Mouse (Mus musculus): ENCODE results near the gene Snx21.

Snx21 gene

DNA sequence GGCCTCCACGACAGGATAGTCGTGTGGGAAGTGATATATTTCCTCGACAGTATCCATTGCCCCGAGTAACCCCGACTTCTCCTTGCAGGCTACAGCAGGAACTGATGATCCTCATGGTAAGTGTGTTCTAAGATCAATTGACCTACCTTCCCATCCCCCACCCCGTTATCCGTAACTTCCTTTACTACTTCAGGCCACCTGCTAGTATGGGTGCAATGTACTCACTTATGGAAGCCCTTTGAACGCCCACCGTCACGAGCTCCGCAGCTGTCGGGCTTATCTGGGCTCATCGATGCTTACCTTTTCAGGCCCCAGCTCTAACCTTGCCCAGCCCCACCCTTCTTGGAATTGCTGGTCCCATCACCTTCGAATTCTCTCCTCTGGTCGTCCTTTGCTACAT, 15.3 kb upstream of the Snx21 start:
- DNase-seq (ENCODE audit: extremely low read depth, low read depth): no peak

DNA sequence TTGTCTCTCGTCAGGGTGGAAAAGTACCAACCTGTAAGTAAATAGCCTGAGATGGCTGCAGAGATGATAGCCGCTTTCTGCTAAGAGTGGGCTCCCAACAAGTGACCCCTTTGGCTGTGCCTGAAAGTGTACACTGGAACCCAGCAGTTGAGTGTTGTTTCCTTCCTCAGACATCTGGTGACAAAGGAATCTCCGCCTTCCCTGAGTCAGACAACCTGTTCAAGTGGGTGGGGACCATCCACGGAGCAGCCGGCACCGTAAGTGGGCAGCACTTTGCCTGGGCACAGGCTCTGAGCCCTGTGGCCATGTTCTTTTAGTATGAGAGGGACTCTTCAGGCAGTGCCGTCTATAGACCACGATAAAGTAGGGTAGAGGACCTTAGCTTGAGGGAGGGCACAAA, 14.5 kb upstream of the Snx21 start:
- DNase-seq (ENCODE audit: extremely low read depth, low read depth): no peak

DNA sequence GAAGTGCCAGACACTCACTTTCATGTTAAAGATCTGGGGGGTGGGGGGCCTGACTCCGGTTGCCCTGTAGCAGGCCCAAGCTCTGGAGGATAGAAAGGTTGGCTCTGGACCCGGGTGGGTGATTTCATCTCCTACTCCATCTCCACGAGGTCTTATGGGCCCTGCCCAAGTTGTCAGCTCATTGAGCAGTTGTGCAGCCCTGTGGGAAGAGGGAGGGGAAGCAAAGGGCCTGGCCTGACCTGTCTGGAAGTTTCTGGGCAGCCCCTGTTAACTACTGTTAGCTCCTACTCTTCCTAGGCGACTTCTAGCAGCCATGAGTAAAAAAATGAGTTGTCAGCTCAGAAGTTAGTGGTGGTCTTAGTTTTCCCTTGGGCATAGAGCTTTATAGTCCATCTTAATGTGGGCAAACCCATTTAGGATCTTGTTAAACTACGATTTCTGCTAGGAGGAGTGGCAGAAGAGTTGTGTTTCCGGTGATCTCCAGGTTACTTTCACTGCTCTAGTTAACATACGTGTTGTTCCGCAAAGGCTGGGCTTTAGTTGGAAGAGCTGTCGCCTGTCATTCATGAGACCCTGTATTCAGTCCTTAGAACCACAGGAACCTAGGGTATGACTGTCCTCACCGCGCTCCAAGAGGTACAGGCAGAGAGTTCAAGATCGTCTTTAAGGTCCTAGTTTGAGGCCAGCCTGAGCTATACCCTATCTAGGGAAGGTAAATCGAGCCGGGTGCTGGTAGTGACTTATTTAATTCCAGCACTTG, 12.2 kb upstream of the Snx21 start:
- DNase-seq (ENCODE audit: extremely low read depth, low read depth): peak; percentile 43

DNA sequence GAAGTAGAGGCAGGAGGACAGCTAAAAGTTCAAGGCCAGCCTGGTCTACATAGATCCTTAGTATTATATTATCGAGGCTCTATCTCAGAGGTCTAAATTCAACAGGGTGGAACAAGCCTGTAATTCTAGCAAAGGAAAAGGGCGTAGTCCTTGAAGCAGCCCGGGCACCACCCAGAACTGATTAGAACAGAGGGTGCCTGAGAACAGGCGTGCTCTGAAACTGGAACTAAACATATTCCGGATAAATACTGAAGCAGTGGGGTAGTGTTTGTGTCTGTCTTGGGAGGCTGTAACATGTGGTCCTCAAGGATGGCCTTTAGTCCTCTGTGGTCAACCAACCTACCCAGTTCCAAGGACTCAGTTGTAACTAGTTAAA, 11.6 kb upstream of the Snx21 start:
- DNase-seq (ENCODE audit: extremely low read depth, low read depth): peak; percentile 77

DNA sequence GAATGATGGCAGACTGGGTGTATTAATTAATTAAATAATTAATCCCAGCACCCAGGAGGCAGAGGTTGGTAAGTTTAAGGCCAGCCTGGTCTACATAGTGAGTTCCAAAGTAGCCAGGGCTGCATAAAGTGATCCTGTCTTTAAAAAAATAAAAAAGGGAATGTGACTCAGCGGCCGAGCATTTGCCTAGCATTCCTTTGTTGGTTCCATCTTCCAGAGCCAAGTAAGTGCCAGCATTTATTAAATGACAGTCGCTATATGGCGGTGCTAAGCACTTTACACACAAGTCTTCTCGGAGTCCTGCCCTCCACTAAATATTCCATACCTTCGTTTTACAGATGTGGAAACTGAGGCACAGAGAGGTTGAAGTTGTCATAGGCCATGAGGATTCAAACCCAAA, 9.5 kb upstream of the Snx21 start:
- no peak for DNase-seq (ENCODE audit: extremely low read depth, low read depth)

DNA sequence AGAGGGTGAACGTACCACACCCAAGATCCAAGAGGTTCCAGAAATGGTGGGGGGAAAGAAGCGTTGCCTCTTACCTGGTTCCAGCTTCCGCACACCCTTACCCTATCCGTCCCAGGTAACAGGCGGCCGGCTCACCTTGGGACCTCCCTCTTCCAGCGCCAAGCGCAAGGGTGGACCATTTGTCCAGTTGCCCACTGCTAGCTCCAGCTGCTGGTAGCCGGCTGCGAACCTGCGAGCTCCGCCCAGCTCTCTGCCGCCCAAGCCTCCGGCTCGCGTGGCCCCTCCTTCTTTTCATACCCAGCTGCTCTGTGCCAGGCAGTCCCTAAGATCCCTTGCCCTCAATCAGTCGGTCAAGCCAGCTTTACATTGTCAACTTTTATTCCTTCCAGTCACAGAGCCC, 8.8 kb upstream of the Snx21 start:
- DNase-seq (ENCODE audit: extremely low read depth, low read depth): no peak

DNA sequence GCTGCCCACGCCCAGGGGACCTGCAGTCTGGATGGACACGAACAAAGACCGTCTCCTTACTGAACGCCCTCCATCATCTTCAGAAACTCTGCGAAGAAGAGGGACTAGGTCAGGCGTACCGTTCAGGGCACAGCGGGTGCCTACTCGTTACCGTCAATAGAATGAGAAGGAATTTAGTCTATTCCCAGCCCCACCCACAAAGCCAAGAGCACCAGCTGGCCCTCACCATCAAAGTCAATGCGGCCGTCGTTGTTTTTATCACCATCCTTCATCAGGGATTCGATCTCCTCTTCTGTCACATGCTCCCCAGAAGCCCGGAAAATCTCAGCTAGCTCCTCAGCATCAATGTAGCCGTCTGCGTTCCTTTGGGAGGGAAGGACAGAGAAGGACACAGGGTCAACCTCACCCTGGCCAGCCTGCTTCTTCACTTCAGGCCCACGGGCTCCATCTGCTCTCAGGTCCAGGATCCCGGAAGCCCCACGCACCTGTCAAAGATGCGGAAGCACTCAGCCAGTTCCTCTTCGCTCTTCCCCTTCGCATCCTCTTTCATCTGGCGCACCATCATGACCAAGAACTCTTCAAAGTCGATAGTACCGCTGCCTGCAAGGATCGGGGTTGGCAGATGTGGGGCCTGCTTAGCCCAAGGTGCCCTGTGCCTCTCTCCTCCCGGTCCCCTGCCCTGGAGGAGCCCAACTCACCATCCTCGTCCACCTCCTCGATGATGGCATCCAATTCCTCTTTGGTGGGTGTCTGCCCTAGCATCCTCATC, 8.2 kb upstream of the Snx21 start:
- no peak for DNase-seq (ENCODE audit: extremely low read depth, low read depth)

DNA sequence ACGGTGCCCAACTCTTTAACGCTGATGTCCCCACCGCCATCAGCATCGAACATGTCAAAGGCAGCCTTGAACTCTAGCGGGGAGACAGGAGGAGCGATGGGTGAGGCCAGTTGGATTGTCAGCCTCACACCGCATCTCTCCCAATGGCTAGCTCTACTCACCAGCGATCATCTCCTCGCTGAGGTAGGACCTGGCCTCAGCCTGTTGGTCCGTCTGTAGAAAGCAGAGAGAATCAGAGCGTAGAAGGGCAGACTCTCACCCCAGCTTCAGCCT, 7.7 kb upstream of the Snx21 start:
- DNase-seq (ENCODE audit: extremely low read depth, low read depth): no peak

DNA sequence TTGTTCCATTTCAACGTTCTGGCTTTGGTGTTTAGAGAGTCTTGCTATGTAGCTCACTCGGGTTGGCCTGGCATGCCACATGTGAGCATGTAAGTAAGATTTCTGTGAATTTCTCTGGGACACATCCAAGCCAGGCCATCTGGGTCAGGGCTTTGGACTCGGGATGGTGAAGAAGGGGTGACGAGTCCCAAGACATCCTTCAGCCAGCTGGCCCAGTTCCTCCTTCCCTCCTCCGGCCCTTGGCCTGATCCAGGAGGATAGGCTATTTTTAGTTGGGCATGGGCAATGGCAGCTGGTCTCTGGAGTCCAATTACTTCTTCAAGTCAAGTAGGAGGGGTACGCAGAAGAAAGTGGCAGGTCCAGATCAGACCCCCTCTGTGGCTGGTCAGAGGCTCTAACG, 6.8 kb upstream of the Snx21 start:
- no peak for DNase-seq (ENCODE audit: extremely low read depth, low read depth)

DNA sequence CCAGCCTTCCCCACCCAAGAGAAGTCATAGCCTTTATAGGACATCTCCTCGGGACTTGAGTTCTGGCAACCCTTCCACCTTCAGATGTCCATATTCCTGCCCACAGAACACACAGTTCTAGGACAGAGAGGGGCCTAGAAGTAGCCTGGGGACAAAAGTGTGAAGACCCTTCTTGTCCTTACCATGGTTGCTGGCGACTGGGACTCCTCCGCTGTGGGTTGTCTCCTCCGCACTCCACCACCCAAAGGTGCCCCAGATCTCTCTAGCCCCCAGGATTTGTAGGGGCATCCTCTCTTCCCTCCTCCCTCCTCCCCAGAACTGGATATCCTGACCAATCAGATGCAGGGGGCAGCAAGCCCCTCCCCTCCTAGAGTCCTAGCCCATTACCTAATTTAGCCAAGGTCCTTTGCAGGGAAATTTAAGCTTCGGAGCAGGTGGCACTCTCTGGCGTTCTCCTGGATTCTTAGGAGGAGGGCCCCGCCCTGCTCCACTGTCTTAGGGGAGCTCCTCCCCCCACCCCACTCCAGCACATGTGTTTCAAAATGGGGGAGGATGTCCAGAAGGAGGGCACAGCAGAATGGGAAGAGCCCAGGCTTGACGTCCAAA, 6.0 kb upstream of the Snx21 start, which contains the start of gene Tnnc2:
Gene Tnnc2 (minus strand): TSS at position 487 of the 606 bp plus-strand sequence.
- no peak for DNase-seq (ENCODE audit: extremely low read depth, low read depth)

DNA sequence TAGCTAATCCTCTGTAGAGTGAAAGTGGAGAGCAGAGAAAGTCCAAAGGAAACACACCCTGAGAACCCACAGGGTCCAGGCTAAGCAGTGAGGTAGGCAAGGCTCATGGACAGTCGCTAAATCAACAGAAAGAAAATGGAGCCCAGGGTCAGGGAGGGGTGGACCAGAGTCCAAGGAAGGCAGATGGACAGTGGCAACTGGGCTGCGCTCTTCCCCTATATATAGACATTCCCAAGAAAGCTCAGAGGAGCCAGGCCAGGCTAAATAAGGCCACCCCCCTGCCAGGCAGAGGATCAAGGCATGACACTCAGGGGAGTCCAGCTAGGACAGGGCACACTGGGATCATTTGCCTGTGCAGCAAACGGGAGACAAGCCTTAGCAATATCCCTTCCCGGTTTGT, 3.7 kb upstream of the Snx21 start:
- no peak for DNase-seq (ENCODE audit: extremely low read depth, low read depth)

DNA sequence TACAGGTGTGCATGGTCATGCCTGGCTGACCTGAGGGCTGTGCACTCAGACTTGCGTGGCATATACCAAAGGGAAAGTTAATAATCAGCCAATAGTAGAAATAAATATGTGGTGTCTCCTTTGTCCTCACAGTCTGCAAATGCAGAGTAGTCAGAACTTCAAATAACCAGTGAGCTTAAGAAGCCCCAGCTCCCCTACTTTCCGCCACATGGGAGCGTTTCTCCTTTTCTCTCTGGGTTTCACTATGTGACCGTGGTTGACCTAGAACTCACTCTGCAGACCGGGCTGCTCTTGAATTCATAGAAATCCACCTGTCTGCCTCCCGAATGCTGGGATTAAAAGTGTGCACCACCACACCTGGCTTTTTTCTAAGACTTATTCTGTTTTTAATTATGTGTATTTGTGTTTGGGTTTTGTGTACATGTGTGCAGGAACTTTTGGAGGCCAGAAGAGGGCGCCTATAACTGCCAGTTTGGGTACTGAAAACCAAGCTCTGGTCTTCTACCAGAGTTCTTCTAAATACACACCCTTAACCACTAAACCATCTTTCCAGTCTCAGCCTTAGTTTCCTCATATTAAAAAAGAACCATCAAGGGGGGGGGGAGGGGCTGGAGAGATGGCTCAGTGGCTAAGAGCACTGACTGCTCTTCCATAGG, 1.6 kb upstream of the Snx21 start:
- peak; percentile 57 for DNase-seq (ENCODE audit: extremely low read depth, low read depth)

DNA sequence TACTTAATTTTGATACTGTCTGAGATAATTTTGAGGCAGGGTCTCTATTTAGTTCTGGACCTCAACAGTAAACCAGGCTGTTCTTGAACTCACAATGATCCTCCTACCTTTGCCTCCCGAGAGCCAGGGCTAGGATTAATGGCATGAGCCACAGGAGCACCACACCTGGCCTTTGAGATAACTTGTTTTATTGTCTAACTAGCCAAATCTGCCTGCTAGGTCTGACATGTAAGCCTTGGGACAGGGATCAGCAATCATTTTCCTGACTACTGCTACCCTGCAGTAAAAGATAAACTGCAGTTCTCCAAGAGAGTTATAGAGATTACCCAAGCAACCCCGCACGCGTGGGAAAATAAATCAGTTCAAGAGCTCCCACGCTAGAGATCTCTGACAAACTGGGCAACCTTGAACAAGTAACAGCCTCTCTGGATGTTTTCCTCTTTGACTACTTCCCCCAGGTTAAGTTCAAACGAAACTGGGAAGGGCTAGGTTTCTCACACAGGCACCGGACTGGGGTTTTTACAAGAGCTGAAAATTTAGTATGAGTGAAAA, 678 bp upstream of the Snx21 start:
- no peak for DNase-seq (ENCODE audit: extremely low read depth, low read depth)

DNA sequence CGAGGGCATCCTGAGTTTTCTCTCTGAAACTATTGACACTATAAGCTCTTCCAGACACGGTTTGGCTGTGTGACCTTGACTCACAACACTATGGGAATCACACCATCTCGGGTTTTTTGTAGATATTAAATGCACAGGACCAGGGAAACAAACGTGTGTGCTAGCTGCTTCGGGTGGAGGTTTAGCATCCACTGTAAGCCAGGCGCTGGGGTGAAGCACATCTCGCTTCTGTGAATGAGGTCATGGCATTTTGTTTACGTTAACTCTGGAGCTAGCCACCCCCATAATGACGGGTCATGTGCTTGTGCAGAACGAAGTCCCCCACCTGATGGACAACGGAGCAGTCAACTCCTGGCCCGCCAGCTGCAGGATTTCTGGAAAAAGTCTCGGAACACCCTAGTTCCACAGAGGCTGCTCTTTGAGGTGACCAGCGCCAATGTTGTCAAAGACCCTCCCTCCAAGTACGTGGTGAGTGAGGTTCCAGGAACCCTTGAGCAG, 814 bp downstream of the Snx21 start:
- DNase-seq (ENCODE audit: extremely low read depth, low read depth): no peak

DNA sequence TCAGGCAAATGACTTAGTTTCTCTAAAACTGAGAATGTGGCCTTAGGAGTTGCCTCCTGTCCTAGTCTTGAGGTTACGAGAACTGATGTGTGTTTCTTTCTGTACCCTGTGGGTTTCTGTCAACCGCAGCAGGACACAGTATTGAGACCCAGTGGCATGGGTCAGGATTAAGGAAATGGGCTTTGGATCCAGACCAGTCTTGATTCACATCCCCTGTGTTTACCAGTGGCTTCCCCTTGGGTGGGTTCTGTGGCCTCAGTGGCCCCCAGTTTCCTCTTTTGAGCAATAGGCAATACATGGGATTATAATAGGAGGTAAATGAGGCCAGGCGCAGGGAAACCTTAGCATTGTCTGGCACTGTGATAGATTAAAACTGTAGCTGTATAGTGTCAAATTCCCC, 1.4 kb downstream of the Snx21 start:
- DNase-seq (ENCODE audit: extremely low read depth, low read depth): no peak

DNA sequence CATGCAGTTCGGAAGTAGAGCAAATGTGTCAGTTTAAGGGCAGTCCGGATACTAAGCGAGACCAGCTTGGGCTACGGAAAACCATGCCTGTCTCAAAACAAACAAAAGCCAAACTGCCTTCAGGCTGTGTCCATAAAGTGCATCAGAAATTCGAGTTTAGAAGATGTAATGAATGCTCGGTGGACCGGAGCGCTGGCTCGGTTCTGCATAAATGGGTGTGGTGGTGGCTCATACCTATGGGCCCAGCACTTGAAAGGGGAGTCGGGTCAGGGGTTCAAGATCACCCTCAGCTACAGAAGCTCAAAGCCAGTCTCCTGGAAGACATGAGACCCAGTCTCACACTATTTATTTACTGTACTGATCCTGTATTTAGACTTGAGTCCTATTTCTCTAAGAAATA, 2.2 kb downstream of the Snx21 start:
- DNase-seq (ENCODE audit: extremely low read depth, low read depth): no peak

DNA sequence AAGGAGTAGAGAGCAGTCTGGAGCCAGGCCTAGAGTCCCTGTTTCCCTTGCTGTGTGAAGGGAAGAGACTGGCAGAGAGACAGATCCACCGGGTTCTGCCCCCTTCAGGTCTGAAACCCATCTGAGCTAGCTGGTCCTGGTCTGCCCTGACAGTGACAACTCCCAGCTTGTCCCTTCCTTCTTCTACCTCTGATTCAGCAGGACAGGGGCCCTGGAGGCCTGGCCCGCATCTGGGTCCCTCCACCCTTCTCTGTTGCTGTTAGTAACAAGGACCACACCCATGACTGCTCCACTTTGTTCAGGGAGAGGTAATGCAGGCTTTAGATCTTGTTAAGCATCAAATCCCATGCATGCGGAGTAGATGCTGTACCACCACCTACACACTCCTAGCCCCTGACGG, 2.8 kb downstream of the Snx21 start:
- DNase-seq (ENCODE audit: extremely low read depth, low read depth): no peak

DNA sequence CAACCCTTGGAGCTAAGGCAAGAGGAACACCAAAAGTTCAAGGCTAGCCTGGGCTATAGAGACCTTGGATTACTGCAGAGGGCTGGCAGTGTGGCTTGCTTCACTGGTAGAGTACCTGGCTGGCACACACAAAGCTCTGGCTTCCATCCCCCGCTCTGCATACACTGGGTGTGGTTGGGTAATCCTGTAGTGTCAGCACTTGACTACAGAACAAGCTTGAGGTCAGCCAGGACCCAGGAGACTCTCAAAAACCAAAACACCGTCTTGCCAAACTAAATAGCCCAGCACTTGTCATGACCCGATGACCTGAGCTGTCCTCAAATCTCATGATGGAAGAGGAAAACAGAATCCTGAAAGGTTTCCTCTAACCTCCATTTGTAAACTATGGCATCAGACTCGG, 4.8 kb downstream of the Snx21 start:
- DNase-seq (ENCODE audit: extremely low read depth, low read depth): no peak

DNA sequence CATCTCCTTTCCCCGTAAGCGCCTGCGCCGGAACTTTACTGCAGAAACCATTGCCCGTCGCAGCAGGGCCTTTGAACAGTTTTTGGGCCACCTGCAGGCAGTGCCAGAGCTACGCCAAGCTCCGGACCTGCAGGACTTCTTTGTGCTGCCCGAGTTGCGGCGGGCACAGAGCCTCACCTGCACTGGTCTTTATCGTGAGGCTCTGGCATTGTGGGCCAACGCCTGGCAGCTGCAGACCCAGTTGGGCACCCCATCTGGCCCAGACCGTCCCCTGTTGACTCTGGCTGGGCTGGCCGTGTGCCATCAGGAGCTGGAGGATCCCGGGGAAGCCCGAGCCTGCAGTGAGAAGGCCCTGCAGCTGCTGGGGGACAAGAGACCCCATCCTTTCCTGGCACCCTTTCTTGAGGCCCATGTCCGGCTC, 6.2 kb downstream of the Snx21 start:
- no peak for DNase-seq (ENCODE audit: extremely low read depth, low read depth)

DNA sequence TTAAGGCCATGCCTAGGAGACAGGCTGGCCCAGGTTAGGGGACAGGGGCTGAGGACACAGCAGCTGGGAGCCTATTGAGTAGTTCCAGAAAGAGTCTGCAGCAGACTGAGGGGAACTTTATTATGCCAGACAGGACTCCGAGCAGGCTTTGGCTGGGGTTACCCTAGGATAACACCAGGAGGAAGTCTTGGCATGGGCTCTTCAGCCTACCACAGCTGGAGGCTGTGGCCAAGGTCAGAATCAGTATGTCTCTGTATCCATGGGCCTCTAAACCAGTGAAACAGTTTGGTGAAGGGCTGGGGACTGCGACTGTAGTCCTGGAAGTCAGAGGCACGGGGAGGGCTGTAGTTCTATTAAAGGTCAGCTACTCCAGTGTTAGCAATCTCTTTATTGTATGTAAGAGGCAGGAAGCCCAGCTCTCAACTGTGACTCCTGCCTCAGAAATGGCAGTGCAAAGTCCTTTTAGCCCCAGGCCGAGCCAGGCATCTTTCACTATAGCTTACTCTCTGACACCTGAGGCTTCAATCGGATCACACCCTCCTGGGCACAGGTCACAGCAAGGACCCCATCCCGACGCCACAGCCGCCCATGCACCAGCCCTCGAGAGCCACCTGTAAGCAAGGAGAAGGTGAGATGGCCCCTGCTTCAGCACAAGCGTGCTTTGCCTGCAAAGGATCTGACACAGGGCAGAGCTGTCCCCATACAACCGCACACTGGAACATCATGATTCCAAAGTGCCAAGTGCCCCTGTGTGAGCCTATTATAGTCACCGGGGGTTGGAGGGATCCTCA, 7.0 kb downstream of the Snx21 start:
- no peak for DNase-seq (ENCODE audit: extremely low read depth, low read depth)

DNA sequence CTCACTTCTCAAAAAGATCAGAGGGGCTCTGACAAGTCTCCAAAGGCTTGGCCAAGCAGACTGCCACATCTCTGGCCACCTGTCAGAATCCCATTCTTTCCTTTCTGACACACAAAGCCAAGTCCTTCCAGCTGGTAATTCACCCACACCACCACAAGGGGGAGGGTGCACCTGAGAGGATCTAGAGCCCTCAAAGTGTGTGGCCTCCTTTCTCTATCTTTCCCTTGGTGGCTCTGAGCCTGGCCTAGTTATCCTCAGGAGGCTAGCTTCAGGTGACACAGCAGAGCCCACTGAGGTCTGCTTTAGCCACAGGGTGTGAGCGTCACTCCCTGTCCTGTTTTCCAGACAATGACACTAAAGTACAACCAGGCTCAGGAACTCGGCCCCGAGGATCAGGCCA, 7.6 kb downstream of the Snx21 start:
- peak; percentile 30 for DNase-seq (ENCODE audit: extremely low read depth, low read depth)

All from MEL-GATA-1-ER (cell line).